Mouse (Mus musculus) hindbrain, embryonic 16.5 days (tissue): Measurements from ENCODE around the gene Rfx2. TPM values are rescaled to one million over a fixed set of nuclear protein-coding genes. Genes with fewer than 3 reads are reported as not detected.

ENCODE experiments used
- ATAC-seq: fragments of 200-750 bp; cut with Nextera tagmentation; 2 replicates; pipeline ENCODE4 v1.8.0; 2017; ENCODE audit warnings: moderate TSS enrichment, moderate library complexity
- H3K27ac ChIP-seq: fragments of 300-500 bp; sonication (generic); 2 replicates; pipeline ENCODE4 v1.5.1; 2014; ENCODE audit warnings: low read depth, mild to moderate bottlenecking, control low read depth, low read length, moderate library complexity
- H3K27me3 ChIP-seq: fragments of 300-500 bp; sonication (generic); replicated peaks from 2 replicates; pipeline ENCODE4 v1.6.1; 2014; ENCODE audit warnings: low read length; ENCODE audit not compliant: control insufficient read depth, insufficient read depth
- H3K36me3 ChIP-seq: fragments of 300-500 bp; sonication (generic); 2 replicates; pipeline ENCODE4 v1.6.1; 2014; ENCODE audit warnings: mild to moderate bottlenecking, low read length, moderate library complexity, mixed read lengths; ENCODE audit not compliant: control insufficient read depth, insufficient read depth
- H3K4me1 ChIP-seq: fragments of 300-500 bp; sonication (generic); 2 replicates; pipeline ENCODE4 v1.6.1; 2014; ENCODE audit warnings: low read depth, low read length; ENCODE audit not compliant: control insufficient read depth, insufficient read depth
- H3K4me2 ChIP-seq: fragments of 300-500 bp; sonication (generic); 2 replicates; pipeline ENCODE4 v1.6.1; 2014; ENCODE audit warnings: mild to moderate bottlenecking, low read length, control low read depth, moderate library complexity
- H3K4me3 ChIP-seq: fragments of 300-500 bp; sonication (generic); 2 replicates; pipeline ENCODE4 v1.5.1; 2014; ENCODE audit warnings: mild to moderate bottlenecking, low read length, control low read depth, moderate library complexity
- H3K9ac ChIP-seq: fragments of 300-500 bp; sonication (generic); 2 replicates; pipeline ENCODE4 v1.6.1; 2014; ENCODE audit warnings: low read depth, mild to moderate bottlenecking, control low read depth, low read length, moderate library complexity
- H3K9me3 ChIP-seq: fragments of 300-500 bp; sonication (generic); 2 replicates; pipeline ENCODE4 v1.6.1; 2014; ENCODE audit warnings: mild to moderate bottlenecking, low read length, moderate library complexity; ENCODE audit not compliant: control insufficient read depth
- WGBS: fragments of 180-500 bp; shearing (Covaris S2); extraction: QIAGEN DNeasy Blood & Tissue Kit; methylation state at CpG from one replicate; pipeline ENCODE4 v1.1.7; 2014; 5-methylcytosine and 5-hydroxymethylcytosine counted together
- polyA plus RNA-seq: library from polyadenylated mRNA; unstranded; fragments of >200 nt; fragmentation: Nextera tagmentation; extraction: Ambion mirVana; gene quantifications from 2 replicates; pipeline ENCODE4 v1.2.1, GENCODE M21; 2015

Rfx2 gene
- polyA plus RNA-seq, 1 experiment from 2014 or later = 4.9 TPM

DNA sequence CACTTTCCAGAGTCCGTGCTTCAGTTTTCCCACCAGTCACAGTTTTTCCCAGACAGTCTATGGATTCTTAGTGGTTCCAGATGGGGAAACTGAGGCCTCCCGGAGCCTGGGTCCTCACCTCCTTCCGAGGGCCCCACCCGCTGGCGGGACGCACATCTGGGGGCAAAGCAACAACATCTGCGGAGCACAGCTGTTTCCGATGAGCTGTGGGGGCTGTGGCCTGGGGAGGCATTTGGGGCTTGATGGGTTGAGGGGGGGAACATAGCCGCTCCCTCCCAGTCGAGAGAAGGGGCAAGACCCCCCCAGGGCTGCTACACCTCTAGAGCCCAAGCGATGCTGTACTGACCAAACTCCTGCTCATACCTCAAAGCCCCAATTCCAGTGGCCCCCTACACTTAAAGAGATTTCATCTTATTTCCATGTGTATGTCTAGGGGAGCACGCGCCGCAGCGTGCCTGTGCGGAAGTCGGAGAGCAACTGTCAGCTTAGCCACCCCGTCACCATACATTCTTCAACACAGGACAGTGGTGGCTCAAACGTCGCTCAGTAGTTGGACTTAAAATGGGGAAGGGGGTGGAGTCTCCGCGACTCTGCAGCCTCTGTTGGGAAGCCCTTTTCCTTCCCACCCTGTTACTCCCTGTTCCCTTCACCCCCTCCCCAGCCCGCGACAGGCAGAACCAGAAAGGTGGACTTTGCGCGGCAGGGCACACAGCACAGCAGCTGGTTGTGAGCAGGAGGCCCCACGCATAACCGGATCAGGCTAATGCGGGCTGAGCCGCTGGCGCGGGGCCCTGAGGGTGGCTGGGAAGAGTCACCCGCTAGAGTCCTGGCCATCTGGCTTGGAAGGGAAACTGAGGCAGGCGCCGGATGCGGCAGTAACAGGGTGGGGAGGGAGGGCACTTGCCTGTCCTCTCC is 76.3 kb downstream of the Rfx2 start:
- H3K9ac ChIP-seq = no peak overlapping the region
- H3K27me3 ChIP-seq = peaks cover 62% of the 10 kb centered on the region
- ATAC-seq = no peak
- no peak overlapping the region for H3K4me2 ChIP-seq
- H3K4me1 ChIP-seq = peaks cover 10% of the 10 kb centered on the region
- 18% methylated on average over 36 of the region's 36 CpGs for WGBS
- H3K27ac ChIP-seq = no peak overlapping the region
- no peaks in the 10 kb centered on the region for H3K36me3 ChIP-seq
- no peak overlapping the region for H3K4me3 ChIP-seq
- peaks cover 5% of the 10 kb centered on the region; the same call in 1 of the 2 replicates for H3K9me3 ChIP-seq

- no peak overlapping the region for H3K9ac ChIP-seq
- no peak overlapping the region for H3K4me3 ChIP-seq
- no peak overlapping the region for H3K4me2 ChIP-seq
- peaks cover 10% of the 10 kb centered on the region for H3K4me1 ChIP-seq
- H3K27me3 ChIP-seq = peaks cover 60% of the 10 kb centered on the region
- no peaks in the 10 kb centered on the region for H3K36me3 ChIP-seq
- H3K27ac ChIP-seq = no peak overlapping the region
- 22% methylated on average over 11 of the region's 15 CpGs for WGBS
- no peak for ATAC-seq
- peaks cover 5% of the 10 kb centered on the region; the same call in 1 of the 2 replicates for H3K9me3 ChIP-seq
Measured at GRCm38 (mm10) chr17:56753452-56753851, 77.4 kb downstream of the Rfx2 start.

- peak overlapping the region; percentile 54 for H3K4me2 ChIP-seq
- H3K27ac ChIP-seq = no peak overlapping the region
- H3K4me3 ChIP-seq = peak overlapping the region; percentile 41
- H3K9me3 ChIP-seq = peaks cover 5% of the 10 kb centered on the region; the same call in 1 of the 2 replicates
- ATAC-seq = peak; percentile 83
- peak overlapping the region; percentile 56 for H3K9ac ChIP-seq
- H3K4me1 ChIP-seq = no peaks in the 10 kb centered on the region
- peaks cover 40% of the 10 kb centered on the region for H3K27me3 ChIP-seq
- H3K36me3 ChIP-seq = no peaks in the 10 kb centered on the region
- 21% methylated on average over 69 of the region's 71 CpGs for WGBS
Measured at GRCm38 (mm10) chr17:56751404-56752072, 79.3 kb downstream of the Rfx2 start.

DNA sequence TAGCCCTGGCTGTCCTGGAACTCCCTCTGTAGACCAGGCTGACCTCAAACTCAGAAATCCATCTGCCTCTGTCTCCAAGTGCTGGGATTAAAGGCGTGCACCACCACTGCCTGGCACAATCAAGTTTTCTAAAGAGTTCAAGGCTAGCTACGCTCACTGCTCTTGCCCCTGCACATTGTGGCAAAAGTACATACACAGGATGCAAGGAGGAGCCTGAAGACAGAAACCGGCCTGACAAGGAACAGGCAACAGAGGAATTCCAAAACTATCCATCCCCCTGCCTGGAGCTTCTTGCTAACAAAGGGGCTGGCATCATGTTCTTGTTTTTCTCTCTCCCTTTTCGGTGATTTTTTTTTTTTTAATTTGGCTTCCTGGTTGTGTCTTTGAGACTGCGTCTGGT is 86.6 kb downstream of the Rfx2 start:
- Histone ChIP-seq H3K36me3 (no peaks in the 10 kb centered on the region), H3K4me1 (no peaks in the 10 kb centered on the region), H3K4me3 (no peak overlapping the region), H3K27ac (no peak overlapping the region), H3K9me3 (no peaks in the 10 kb centered on the region), H3K4me2 (no peak overlapping the region), H3K27me3 (peaks cover 2% of the 10 kb centered on the region), H3K9ac (no peak overlapping the region)
- 67% methylated on average over 5 of the region's 5 CpGs for WGBS
- ATAC-seq = no peak

GRCm38 (mm10) chr17:56740788-56741160 is 90.0 kb downstream of the Rfx2 start:
- ATAC-seq = no peak
- H3K27ac ChIP-seq = no peak overlapping the region
- H3K4me2 ChIP-seq = no peak overlapping the region
- H3K9me3 ChIP-seq = no peaks in the 10 kb centered on the region
- no peak overlapping the region for H3K4me3 ChIP-seq
- H3K27me3 ChIP-seq = no peaks in the 10 kb centered on the region
- no peaks in the 10 kb centered on the region for H3K4me1 ChIP-seq
- H3K9ac ChIP-seq = no peak overlapping the region
- 80% methylated on average over 17 of the region's 17 CpGs for WGBS
- no peaks in the 10 kb centered on the region for H3K36me3 ChIP-seq

- WGBS = 78% methylated on average over 17 of the region's 17 CpGs
- H3K4me2 ChIP-seq = no peak overlapping the region
- no peaks in the 10 kb centered on the region for H3K4me1 ChIP-seq
- no peaks in the 10 kb centered on the region for H3K9me3 ChIP-seq
- H3K9ac ChIP-seq = no peak overlapping the region
- no peak overlapping the region for H3K27ac ChIP-seq
- no peaks in the 10 kb centered on the region for H3K27me3 ChIP-seq
- H3K4me3 ChIP-seq = no peak overlapping the region
- H3K36me3 ChIP-seq = no peaks in the 10 kb centered on the region
- ATAC-seq = no peak
Measured at GRCm38 (mm10) chr17:56740118-56740787, 90.6 kb downstream of the Rfx2 start.

GRCm38 (mm10) chr17:56738221-56738620 is 92.6 kb downstream of the Rfx2 start:
- ATAC-seq = no peak
- WGBS = 86% methylated on average over 10 of the region's 10 CpGs
- Histone ChIP-seq H3K36me3 (no peaks in the 10 kb centered on the region), H3K4me2 (no peak overlapping the region), H3K9me3 (no peaks in the 10 kb centered on the region), H3K27ac (no peak overlapping the region), H3K4me3 (no peak overlapping the region), H3K9ac (no peak overlapping the region), H3K27me3 (no peaks in the 10 kb centered on the region), H3K4me1 (no peaks in the 10 kb centered on the region)

DNA sequence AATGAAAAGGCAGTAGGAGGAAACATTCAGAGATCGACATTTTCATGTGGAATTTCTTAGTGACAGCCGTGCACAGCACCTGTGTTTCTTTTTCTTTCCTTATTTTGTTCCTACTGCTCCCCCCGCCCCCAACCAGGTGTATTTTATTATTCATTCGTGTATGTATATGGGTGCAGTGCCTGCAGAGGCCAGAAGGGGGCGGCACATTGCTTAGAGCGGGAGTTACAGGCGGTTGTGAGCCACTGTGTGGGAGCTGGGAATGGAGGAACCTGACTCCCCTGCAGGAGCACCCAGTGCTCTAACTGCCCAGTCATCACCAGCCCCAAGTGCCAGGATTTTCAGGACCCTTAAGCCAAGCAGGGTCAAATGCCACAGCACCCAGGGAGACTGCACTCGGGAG is 94.3 kb downstream of the Rfx2 start:
- Histone ChIP-seq H3K4me3 (no peak overlapping the region), H3K4me2 (no peak overlapping the region), H3K9me3 (no peaks in the 10 kb centered on the region), H3K27ac (no peak overlapping the region), H3K4me1 (no peaks in the 10 kb centered on the region), H3K36me3 (no peaks in the 10 kb centered on the region), H3K27me3 (no peaks in the 10 kb centered on the region), H3K9ac (no peak overlapping the region)
- 43% methylated on average over 8 of the region's 8 CpGs for WGBS
- ATAC-seq = no peak

DNA sequence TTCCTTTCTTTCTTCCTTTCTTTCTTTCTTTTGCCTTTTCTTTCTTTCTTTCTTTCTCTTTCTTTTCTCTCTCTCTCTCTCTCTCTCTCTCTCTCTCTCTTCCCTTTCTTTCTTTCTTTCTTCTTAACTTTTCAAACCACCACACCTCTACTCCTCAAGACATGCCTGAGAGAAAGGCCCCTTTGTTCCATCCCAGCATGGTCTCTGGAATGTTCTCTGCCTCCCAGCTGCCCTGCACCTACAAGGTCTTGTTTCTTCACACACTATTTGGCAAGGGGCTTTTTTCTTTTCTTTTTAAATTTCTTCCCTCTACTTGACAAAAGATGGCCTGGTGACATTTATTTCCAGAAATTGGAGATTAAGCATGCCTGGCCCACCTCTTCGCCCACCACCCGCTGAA is 101.2 kb downstream of the Rfx2 start:
- Histone ChIP-seq H3K27ac (no peak overlapping the region), H3K9ac (no peak overlapping the region), H3K9me3 (no peaks in the 10 kb centered on the region), H3K36me3 (no peaks in the 10 kb centered on the region), H3K27me3 (no peaks in the 10 kb centered on the region), H3K4me1 (no peaks in the 10 kb centered on the region; the same call in none of the 2 replicates), H3K4me3 (no peak overlapping the region), H3K4me2 (no peak overlapping the region)
- no peak for ATAC-seq
- WGBS = 42% methylated on average over 2 of the region's 2 CpGs
